Mouse (Mus musculus) lung, postnatal 0 days (tissue): Measurements from ENCODE around the gene Prr7.

Experiments
- CTCF ChIP-seq: IDR thresholded peaks from 2 replicates; pipeline ENCODE4 v1.5.1; 2016; ENCODE audit warnings: antibody characterized with exemption, mild to moderate bottlenecking
- EP300 ChIP-seq: IDR thresholded peaks from 2 replicates; pipeline ENCODE4 v1.6.1; 2016; ENCODE audit warnings: antibody characterized with exemption, mild to moderate bottlenecking, control low read depth

GRCm38 (mm10) chr13:55502405-55502804 is 38.3 kb downstream of the Prr7 start:
- no peak for TF ChIP-seq EP300
- no peak for TF ChIP-seq CTCF
